Mouse (Mus musculus) MEL (cell line): ENCODE results near the gene Catsper1. TPM values are rescaled to one million over a fixed set of nuclear protein-coding genes. Genes with fewer than 3 reads are reported as not detected.

Experiments used
- DNase-seq: peaks from one replicate; pipeline ENCODE4 v3.0.0; 2011; ENCODE audit warnings: low read depth, low spot score
- H3K27ac ChIP-seq: 2 replicates; pipeline ENCODE4 v1.5.1; 2012; ENCODE audit warnings: low read depth, mild to moderate bottlenecking, control low read depth, low read length, moderate library complexity; ENCODE audit not compliant: control insufficient read depth
- H3K27me3 ChIP-seq, 2 experiments: fragments of 150-350 bp in 1 of 2; sonication (generic) in 1 of 2; 2 replicates each; pipeline ENCODE4 v1.6.1; 2012; ENCODE audit warnings: low read length in 2 of 2, mild to moderate bottlenecking in 2 of 2, improper control_type of control experiment in 1 of 2, moderate library complexity in 1 of 2; ENCODE audit not compliant: insufficient read depth in 2 of 2, control insufficient read depth in 1 of 2
- H3K36me3 ChIP-seq, 2 experiments: 2 replicates each; pipeline ENCODE4 v1.6.1; 2012 to 2014; ENCODE audit warnings: low read length in 2 of 2, improper control_type of control experiment in 1 of 2, inconsistent platforms in 1 of 2, mild to moderate bottlenecking in 1 of 2; ENCODE audit not compliant: insufficient read depth in 2 of 2, control insufficient read depth in 1 of 2
- H3K4me1 ChIP-seq, 2 experiments: fragments of 150-350 bp in 1 of 2; sonication (generic) in 1 of 2; 2 replicates each; pipeline ENCODE4 v1.6.1; 2012; ENCODE audit warnings: low read length in 2 of 2, improper control_type of control experiment in 1 of 2, mild to moderate bottlenecking in 1 of 2; ENCODE audit not compliant: insufficient read depth in 2 of 2, control insufficient read depth in 1 of 2
- H3K4me3 ChIP-seq, 2 experiments: fragments of 150-350 bp in 1 of 2; sonication (generic) in 1 of 2; 2 replicates each; pipeline ENCODE4 v1.5.1; 2012; ENCODE audit warnings: low read depth in 2 of 2, low read length in 2 of 2, mild to moderate bottlenecking in 2 of 2, moderate library complexity in 2 of 2, control low read depth in 1 of 2, improper control_type of control experiment in 1 of 2; ENCODE audit not compliant: control insufficient read depth in 1 of 2, insufficient read depth in 1 of 2
- H3K79me2 ChIP-seq: 2 replicates; pipeline ENCODE4 v1.6.1; 2012; ENCODE audit warnings: mild to moderate bottlenecking, low read length, moderate library complexity; ENCODE audit not compliant: control insufficient read depth, poor library complexity, insufficient read depth
- H3K9ac ChIP-seq: 2 replicates; pipeline ENCODE4 v1.6.1; 2012; ENCODE audit warnings: low read depth, mild to moderate bottlenecking, control low read depth, low read length, moderate library complexity; ENCODE audit not compliant: control insufficient read depth, poor library complexity, severe bottlenecking
- H3K9me3 ChIP-seq: fragments of 150-350 bp; sonication (generic); replicated peaks from 2 replicates; pipeline ENCODE4 v1.6.1; 2012; ENCODE audit warnings: mild to moderate bottlenecking, low read length, improper control_type of control experiment, moderate library complexity; ENCODE audit not compliant: insufficient read depth
- CHD2 ChIP-seq: IDR thresholded peaks from 2 replicates; pipeline ENCODE4 v1.6.1; 2011; ENCODE audit warnings: low read length, improper control_type of control experiment
- CTCF ChIP-seq, 3 experiments: IDR thresholded peaks in 2 of 3; conservative IDR thresholded peaks in 1 of 3; 2 replicates each; pipeline ENCODE4 v1.5.1; 2011 to 2012; ENCODE audit warnings: low read length in 3 of 3, low read depth in 2 of 3, mild to moderate bottlenecking in 2 of 3, improper control_type of control experiment in 1 of 3, inconsistent platforms in 1 of 3, mixed read lengths in 1 of 3, moderate library complexity in 1 of 3; ENCODE audit not compliant: control insufficient read depth in 1 of 3, insufficient read depth in 1 of 3, poor library complexity in 1 of 3, severe bottlenecking in 1 of 3
- E2F4 ChIP-seq: IDR thresholded peaks from 2 replicates; pipeline ENCODE4 v1.6.1; 2011; ENCODE audit warnings: low read depth, low read length, improper control_type of control experiment, borderline replicate concordance
- ELF1 ChIP-seq: IDR thresholded peaks from 2 replicates; pipeline ENCODE4 v1.6.1; 2014; ENCODE audit warnings: low read depth, mild to moderate bottlenecking, inconsistent platforms, low read length, improper control_type of control experiment, moderate library complexity
- EP300 ChIP-seq, 2 experiments: IDR thresholded peaks; 2 replicates each; pipeline ENCODE4 v1.6.1; 2011; ENCODE audit warnings: improper control_type of control experiment in 2 of 2, low read length in 2 of 2, low read depth in 1 of 2, mild to moderate bottlenecking in 1 of 2
- ETS1 ChIP-seq: IDR thresholded peaks from 2 replicates; pipeline ENCODE4 v1.6.1; 2012; ENCODE audit warnings: low read depth, mild to moderate bottlenecking, inconsistent platforms, low read length, improper control_type of control experiment, moderate library complexity
- GABPA ChIP-seq: IDR thresholded peaks from 2 replicates; pipeline ENCODE4 v1.6.1; 2012; ENCODE audit warnings: low read depth, mild to moderate bottlenecking, inconsistent platforms, low read length, improper control_type of control experiment, moderate library complexity
- GATA1 ChIP-seq: IDR thresholded peaks from 2 replicates; pipeline ENCODE4 v1.6.1; 2011; ENCODE audit warnings: low read depth, low read length, improper control_type of control experiment
- JUND ChIP-seq: IDR thresholded peaks from 2 replicates; pipeline ENCODE4 v1.6.1; 2011; ENCODE audit warnings: low read depth, mild to moderate bottlenecking, improper control_type of control experiment, low read length
- KAT2A ChIP-seq: conservative IDR thresholded peaks from 2 replicates; pipeline ENCODE4 v1.6.1; 2012; ENCODE audit warnings: low read depth, low read length, improper control_type of control experiment, inconsistent platforms
- MAFK ChIP-seq: IDR thresholded peaks from 2 replicates; pipeline ENCODE4 v1.6.1; 2011; ENCODE audit warnings: low read depth, mild to moderate bottlenecking, low read length, improper control_type of control experiment, borderline replicate concordance
- MAX ChIP-seq: IDR thresholded peaks from 2 replicates; pipeline ENCODE4 v1.6.1; 2011; ENCODE audit warnings: low read length, improper control_type of control experiment
- MAZ ChIP-seq: IDR thresholded peaks from 2 replicates; pipeline ENCODE4 v1.6.1; 2012; ENCODE audit warnings: low read depth, mild to moderate bottlenecking, inconsistent platforms, low read length, improper control_type of control experiment
- MYC ChIP-seq: IDR thresholded peaks from 2 replicates; pipeline ENCODE4 v1.6.1; 2011; ENCODE audit warnings: low read depth, mild to moderate bottlenecking, low read length, improper control_type of control experiment, moderate library complexity
- NELFE ChIP-seq: IDR thresholded peaks from 2 replicates; pipeline ENCODE4 v1.6.1; 2011; ENCODE audit warnings: low read depth, low read length, improper control_type of control experiment
- NRF1 ChIP-seq: IDR thresholded peaks from 2 replicates; pipeline ENCODE4 v1.6.1; 2014; ENCODE audit warnings: low read depth, mild to moderate bottlenecking, inconsistent platforms, low read length, improper control_type of control experiment, moderate library complexity; ENCODE audit not compliant: poor library complexity, insufficient read depth, severe bottlenecking
- POLR2AphosphoS2 ChIP-seq: IDR thresholded peaks from 2 replicates; pipeline ENCODE4 v1.6.1; 2011; ENCODE audit warnings: low read length, improper control_type of control experiment
- RAD21 ChIP-seq: IDR thresholded peaks from 2 replicates; pipeline ENCODE4 v1.6.1; 2011; ENCODE audit warnings: mild to moderate bottlenecking, low read depth, low read length, improper control_type of control experiment
- RCOR1 ChIP-seq: IDR thresholded peaks from 2 replicates; pipeline ENCODE4 v1.6.1; 2012; ENCODE audit warnings: low read depth, mild to moderate bottlenecking, inconsistent platforms, low read length, improper control_type of control experiment
- SIN3A ChIP-seq: IDR thresholded peaks from 2 replicates; pipeline ENCODE4 v1.6.1; 2012; ENCODE audit warnings: low read length, improper control_type of control experiment, inconsistent platforms
- TAL1 ChIP-seq: IDR thresholded peaks from 2 replicates; pipeline ENCODE4 v1.6.1; 2012; ENCODE audit warnings: mild to moderate bottlenecking, inconsistent platforms, low read length, moderate library complexity, mixed read lengths
- TBP ChIP-seq: IDR thresholded peaks from 2 replicates; pipeline ENCODE4 v1.8.0; 2011; ENCODE audit warnings: low read depth, low read length, improper control_type of control experiment
- USF1 ChIP-seq: IDR thresholded peaks from 2 replicates; pipeline ENCODE4 v1.6.1; 2014; ENCODE audit warnings: low read depth, mild to moderate bottlenecking, inconsistent platforms, low read length, improper control_type of control experiment, moderate library complexity
- USF2 ChIP-seq, 2 experiments: IDR thresholded peaks; 2 replicates each; pipeline ENCODE4 v1.6.1; 2011 to 2012; ENCODE audit warnings: improper control_type of control experiment in 2 of 2, low read length in 2 of 2, borderline replicate concordance in 1 of 2, inconsistent platforms in 1 of 2, low read depth in 1 of 2, mild to moderate bottlenecking in 1 of 2; ENCODE audit not compliant: insufficient read depth in 1 of 2
- ZC3H11A ChIP-seq: IDR thresholded peaks from 2 replicates; pipeline ENCODE4 v1.6.1; 2012; ENCODE audit warnings: low read depth, mild to moderate bottlenecking, inconsistent platforms, low read length, improper control_type of control experiment
- ZKSCAN1 ChIP-seq: IDR thresholded peaks from 2 replicates; pipeline ENCODE4 v1.6.1; 2012; ENCODE audit warnings: low read depth, mild to moderate bottlenecking, inconsistent platforms, low read length, improper control_type of control experiment, moderate library complexity
- ZMIZ1 ChIP-seq: IDR thresholded peaks from 2 replicates; pipeline ENCODE4 v1.6.1; 2012; ENCODE audit warnings: low read depth, mild to moderate bottlenecking, inconsistent platforms, low read length, improper control_type of control experiment, moderate library complexity
- polyA plus RNA-seq, 2 experiments: library from polyadenylated mRNA; stranded (reverse) in 1 of 2; unstranded in 1 of 2; fragments of >175 nt in 1 of 2; fragments of >200 nt in 1 of 2; gene quantifications; 2 replicates each; pipeline versions ENCODE4 v1.2.1 to v1.2.4; 2012; ENCODE audit warnings: low replicate concordance in 2 of 2, low read depth in 1 of 2; ENCODE audit not compliant: insufficient read length in 2 of 2, insufficient read depth in 1 of 2, missing spikeins in 1 of 2
- total RNA-seq: library from RNA; depleted of rRNA; stranded (reverse); fragments of 300-350 nt; gene quantifications from 2 replicates; pipeline ENCODE4 v1.2.3, GENCODE M21; 2012

Gene Catsper1
- total and polyA plus RNA-seq, 3 experiments, result not detected

GRCm38 (mm10) chr19:5374748-5375147 is 39.2 kb downstream of the Catsper1 start:
- TF ChIP-seq ETS1 (no peak), E2F4 (no peak), ZC3H11A (no peak), POLR2AphosphoS2 (no peak), EP300 (IDR thresholded peaks at IDR 0.05; ENCODE audit: low read depth in 1 of 2, low read length in 2 of 2) (no peak), TAL1 (no peak), ZKSCAN1 (no peak), NRF1 (no peak), GATA1 (no peak), JUND (no peak), MYC (no peak), MAX (no peak)
- Histone ChIP-seq H3K9ac (no peak overlapping the region), H3K79me2 (no peaks in the 10 kb centered on the region), H3K9me3 (no peaks in the 10 kb centered on the region), H3K27me3 (no peaks in the 10 kb centered on the region), H3K36me3 (no peaks in the 10 kb centered on the region; a peak in 1 of 4 replicates), H3K4me3 (no peak overlapping the region), H3K27ac (no peak overlapping the region), H3K4me1 (no peaks in the 10 kb centered on the region)
- no peak for DNase-seq

- DNase-seq, result no peak
- no peaks in the 10 kb centered on the region for H3K79me2 ChIP-seq
- no peaks in the 10 kb centered on the region for H3K27me3 ChIP-seq
- H3K4me1 ChIP-seq, result no peaks in the 10 kb centered on the region
- H3K9ac ChIP-seq, result no peak overlapping the region
- no peak overlapping the region for H3K27ac ChIP-seq
- no peaks in the 10 kb centered on the region; a peak in 1 of 4 replicates for H3K36me3 ChIP-seq
- H3K9me3 ChIP-seq, result no peaks in the 10 kb centered on the region
- no peak for TF ChIP-seq EP300 (IDR thresholded peaks at IDR 0.05; ENCODE audit: low read depth in 1 of 2, low read length in 2 of 2)
- TF ChIP-seq SIN3A, result no peak
- TF ChIP-seq KAT2A, result no peak
- no peak for TF ChIP-seq NELFE
- no peak for TF ChIP-seq E2F4
- TF ChIP-seq ZMIZ1, result no peak
- TF ChIP-seq ELF1, result no peak
- no peak for TF ChIP-seq MAZ
- TF ChIP-seq TBP, result no peak
- no peak for TF ChIP-seq ZKSCAN1
- no peak for TF ChIP-seq CHD2
- no peak for TF ChIP-seq RAD21
- TF ChIP-seq USF2 (IDR thresholded peaks at IDR 0.05; ENCODE audit: borderline replicate concordance in 1 of 2, insufficient read depth in 1 of 2, low read depth in 1 of 2, low read length in 2 of 2), result no peak
- TF ChIP-seq RCOR1, result no peak
- no peak for TF ChIP-seq USF1
- TF ChIP-seq CTCF (IDR thresholded peaks at IDR 0.05 in 2 of 3, conservative IDR thresholded peaks at IDR 0.05 in 1 of 3; ENCODE audit: control insufficient read depth in 1 of 3, insufficient read depth in 1 of 3, low read depth in 2 of 3, low read length in 3 of 3, poor library complexity in 1 of 3, severe bottlenecking in 1 of 3), result no peak
- TF ChIP-seq GABPA, result no peak
- TF ChIP-seq MAFK, result no peak
- H3K4me3 ChIP-seq, result no peak overlapping the region
Measured at GRCm38 (mm10) chr19:5377446-5377845, 41.9 kb downstream of the Catsper1 start.
